Mouse (Mus musculus) MEL (cell line): ENCODE results near the gene Slc4a1. TPM values are rescaled to one million over a fixed set of nuclear protein-coding genes. Genes with fewer than 3 reads are reported as not detected.

Source experiments
- DNase-seq: peaks from one replicate; pipeline ENCODE4 v3.0.0; 2011; ENCODE audit warnings: low read depth, low spot score
- H3K27ac ChIP-seq: 2 replicates; pipeline ENCODE4 v1.5.1; 2012; ENCODE audit warnings: low read depth, mild to moderate bottlenecking, control low read depth, low read length, moderate library complexity; ENCODE audit not compliant: control insufficient read depth
- H3K27me3 ChIP-seq, 2 experiments: fragments of 150-350 bp in 1 of 2; sonication (generic) in 1 of 2; 2 replicates each; pipeline ENCODE4 v1.6.1; 2012; ENCODE audit warnings: low read length in 2 of 2, mild to moderate bottlenecking in 2 of 2, improper control_type of control experiment in 1 of 2, moderate library complexity in 1 of 2; ENCODE audit not compliant: insufficient read depth in 2 of 2, control insufficient read depth in 1 of 2
- H3K36me3 ChIP-seq, 2 experiments: 2 replicates each; pipeline ENCODE4 v1.6.1; 2012 to 2014; ENCODE audit warnings: low read length in 2 of 2, improper control_type of control experiment in 1 of 2, inconsistent platforms in 1 of 2, mild to moderate bottlenecking in 1 of 2; ENCODE audit not compliant: insufficient read depth in 2 of 2, control insufficient read depth in 1 of 2
- H3K4me1 ChIP-seq, 2 experiments: fragments of 150-350 bp in 1 of 2; sonication (generic) in 1 of 2; 2 replicates each; pipeline ENCODE4 v1.6.1; 2012; ENCODE audit warnings: low read length in 2 of 2, improper control_type of control experiment in 1 of 2, mild to moderate bottlenecking in 1 of 2; ENCODE audit not compliant: insufficient read depth in 2 of 2, control insufficient read depth in 1 of 2
- H3K4me3 ChIP-seq, 2 experiments: fragments of 150-350 bp in 1 of 2; sonication (generic) in 1 of 2; 2 replicates each; pipeline ENCODE4 v1.5.1; 2012; ENCODE audit warnings: low read depth in 2 of 2, low read length in 2 of 2, mild to moderate bottlenecking in 2 of 2, moderate library complexity in 2 of 2, control low read depth in 1 of 2, improper control_type of control experiment in 1 of 2; ENCODE audit not compliant: control insufficient read depth in 1 of 2, insufficient read depth in 1 of 2
- H3K79me2 ChIP-seq: 2 replicates; pipeline ENCODE4 v1.6.1; 2012; ENCODE audit warnings: mild to moderate bottlenecking, low read length, moderate library complexity; ENCODE audit not compliant: control insufficient read depth, poor library complexity, insufficient read depth
- H3K9ac ChIP-seq: 2 replicates; pipeline ENCODE4 v1.6.1; 2012; ENCODE audit warnings: low read depth, mild to moderate bottlenecking, control low read depth, low read length, moderate library complexity; ENCODE audit not compliant: control insufficient read depth, poor library complexity, severe bottlenecking
- H3K9me3 ChIP-seq: fragments of 150-350 bp; sonication (generic); replicated peaks from 2 replicates; pipeline ENCODE4 v1.6.1; 2012; ENCODE audit warnings: mild to moderate bottlenecking, low read length, improper control_type of control experiment, moderate library complexity; ENCODE audit not compliant: insufficient read depth
- BHLHE40 ChIP-seq: IDR thresholded peaks from 2 replicates; pipeline ENCODE4 v1.6.1; 2012; ENCODE audit warnings: low read depth, mild to moderate bottlenecking, inconsistent platforms, low read length, improper control_type of control experiment, borderline replicate concordance
- CHD2 ChIP-seq: IDR thresholded peaks from 2 replicates; pipeline ENCODE4 v1.6.1; 2011; ENCODE audit warnings: low read length, improper control_type of control experiment
- ELF1 ChIP-seq: IDR thresholded peaks from 2 replicates; pipeline ENCODE4 v1.6.1; 2014; ENCODE audit warnings: low read depth, mild to moderate bottlenecking, inconsistent platforms, low read length, improper control_type of control experiment, moderate library complexity
- EP300 ChIP-seq, 2 experiments: IDR thresholded peaks; 2 replicates each; pipeline ENCODE4 v1.6.1; 2011; ENCODE audit warnings: improper control_type of control experiment in 2 of 2, low read length in 2 of 2, low read depth in 1 of 2, mild to moderate bottlenecking in 1 of 2
- ETS1 ChIP-seq: IDR thresholded peaks from 2 replicates; pipeline ENCODE4 v1.6.1; 2012; ENCODE audit warnings: low read depth, mild to moderate bottlenecking, inconsistent platforms, low read length, improper control_type of control experiment, moderate library complexity
- GABPA ChIP-seq: IDR thresholded peaks from 2 replicates; pipeline ENCODE4 v1.6.1; 2012; ENCODE audit warnings: low read depth, mild to moderate bottlenecking, inconsistent platforms, low read length, improper control_type of control experiment, moderate library complexity
- GATA1 ChIP-seq: IDR thresholded peaks from 2 replicates; pipeline ENCODE4 v1.6.1; 2011; ENCODE audit warnings: low read depth, low read length, improper control_type of control experiment
- HCFC1 ChIP-seq: IDR thresholded peaks from 2 replicates; pipeline ENCODE4 v1.6.1; 2012; ENCODE audit warnings: low read depth, mild to moderate bottlenecking, inconsistent platforms, low read length, improper control_type of control experiment, moderate library complexity
- JUND ChIP-seq: IDR thresholded peaks from 2 replicates; pipeline ENCODE4 v1.6.1; 2011; ENCODE audit warnings: low read depth, mild to moderate bottlenecking, improper control_type of control experiment, low read length
- KAT2A ChIP-seq: conservative IDR thresholded peaks from 2 replicates; pipeline ENCODE4 v1.6.1; 2012; ENCODE audit warnings: low read depth, low read length, improper control_type of control experiment, inconsistent platforms
- MAFK ChIP-seq: IDR thresholded peaks from 2 replicates; pipeline ENCODE4 v1.6.1; 2011; ENCODE audit warnings: low read depth, mild to moderate bottlenecking, low read length, improper control_type of control experiment, borderline replicate concordance
- MAX ChIP-seq: IDR thresholded peaks from 2 replicates; pipeline ENCODE4 v1.6.1; 2011; ENCODE audit warnings: low read length, improper control_type of control experiment
- MAZ ChIP-seq: IDR thresholded peaks from 2 replicates; pipeline ENCODE4 v1.6.1; 2012; ENCODE audit warnings: low read depth, mild to moderate bottlenecking, inconsistent platforms, low read length, improper control_type of control experiment
- MEF2A ChIP-seq: IDR thresholded peaks from 2 replicates; pipeline ENCODE4 v1.6.1; 2014; ENCODE audit warnings: low read depth, mild to moderate bottlenecking, inconsistent platforms, low read length, improper control_type of control experiment; ENCODE audit not compliant: poor library complexity, insufficient replicate concordance, severe bottlenecking; ENCODE audit errors: extremely low read depth
- MXI1 ChIP-seq: IDR thresholded peaks from 2 replicates; pipeline ENCODE4 v1.6.1; 2011; ENCODE audit warnings: mild to moderate bottlenecking, low read depth, low read length, improper control_type of control experiment
- MYB ChIP-seq: IDR thresholded peaks from 2 replicates; pipeline ENCODE4 v1.6.1; 2011; ENCODE audit warnings: mild to moderate bottlenecking, low read depth, low read length, improper control_type of control experiment
- MYC ChIP-seq: IDR thresholded peaks from 2 replicates; pipeline ENCODE4 v1.6.1; 2011; ENCODE audit warnings: low read depth, mild to moderate bottlenecking, low read length, improper control_type of control experiment, moderate library complexity
- NELFE ChIP-seq: IDR thresholded peaks from 2 replicates; pipeline ENCODE4 v1.6.1; 2011; ENCODE audit warnings: low read depth, low read length, improper control_type of control experiment
- NRF1 ChIP-seq: IDR thresholded peaks from 2 replicates; pipeline ENCODE4 v1.6.1; 2014; ENCODE audit warnings: low read depth, mild to moderate bottlenecking, inconsistent platforms, low read length, improper control_type of control experiment, moderate library complexity; ENCODE audit not compliant: poor library complexity, insufficient read depth, severe bottlenecking
- POLR2A ChIP-seq, 2 experiments: IDR thresholded peaks; 2 replicates each; pipeline ENCODE4 v1.6.1; 2011 to 2012; ENCODE audit warnings: low read length in 2 of 2, mild to moderate bottlenecking in 2 of 2, control low read depth in 1 of 2, improper control_type of control experiment in 1 of 2, low read depth in 1 of 2, moderate library complexity in 1 of 2; ENCODE audit not compliant: control insufficient read depth in 1 of 2, insufficient read depth in 1 of 2, poor library complexity in 1 of 2
- POLR2AphosphoS2 ChIP-seq: IDR thresholded peaks from 2 replicates; pipeline ENCODE4 v1.6.1; 2011; ENCODE audit warnings: low read length, improper control_type of control experiment
- POLR2AphosphoS5 ChIP-seq: IDR thresholded peaks from 2 replicates; pipeline ENCODE4 v1.6.1; 2012; ENCODE audit warnings: low read depth, borderline replicate concordance, mild to moderate bottlenecking, inconsistent platforms, low read length, moderate library complexity, mixed read lengths
- RAD21 ChIP-seq: IDR thresholded peaks from 2 replicates; pipeline ENCODE4 v1.6.1; 2011; ENCODE audit warnings: mild to moderate bottlenecking, low read depth, low read length, improper control_type of control experiment
- SIN3A ChIP-seq: IDR thresholded peaks from 2 replicates; pipeline ENCODE4 v1.6.1; 2012; ENCODE audit warnings: low read length, improper control_type of control experiment, inconsistent platforms
- TBP ChIP-seq: IDR thresholded peaks from 2 replicates; pipeline ENCODE4 v1.8.0; 2011; ENCODE audit warnings: low read depth, low read length, improper control_type of control experiment
- TCF12 ChIP-seq: IDR thresholded peaks from 2 replicates; pipeline ENCODE4 v1.6.1; 2014; ENCODE audit warnings: low read depth, mild to moderate bottlenecking, inconsistent platforms, low read length, improper control_type of control experiment, moderate library complexity
- UBTF ChIP-seq: IDR thresholded peaks from 2 replicates; pipeline ENCODE4 v1.6.1; 2012; ENCODE audit warnings: low read depth, mild to moderate bottlenecking, inconsistent platforms, low read length, improper control_type of control experiment, moderate library complexity, borderline replicate concordance; ENCODE audit not compliant: insufficient read depth
- USF2 ChIP-seq, 2 experiments: IDR thresholded peaks; 2 replicates each; pipeline ENCODE4 v1.6.1; 2011 to 2012; ENCODE audit warnings: improper control_type of control experiment in 2 of 2, low read length in 2 of 2, borderline replicate concordance in 1 of 2, inconsistent platforms in 1 of 2, low read depth in 1 of 2, mild to moderate bottlenecking in 1 of 2; ENCODE audit not compliant: insufficient read depth in 1 of 2
- ZC3H11A ChIP-seq: IDR thresholded peaks from 2 replicates; pipeline ENCODE4 v1.6.1; 2012; ENCODE audit warnings: low read depth, mild to moderate bottlenecking, inconsistent platforms, low read length, improper control_type of control experiment
- ZKSCAN1 ChIP-seq: IDR thresholded peaks from 2 replicates; pipeline ENCODE4 v1.6.1; 2012; ENCODE audit warnings: low read depth, mild to moderate bottlenecking, inconsistent platforms, low read length, improper control_type of control experiment, moderate library complexity
- ZMIZ1 ChIP-seq: IDR thresholded peaks from 2 replicates; pipeline ENCODE4 v1.6.1; 2012; ENCODE audit warnings: low read depth, mild to moderate bottlenecking, inconsistent platforms, low read length, improper control_type of control experiment, moderate library complexity
- ZNF384 ChIP-seq: IDR thresholded peaks from 2 replicates; pipeline ENCODE4 v1.6.1; 2012; ENCODE audit warnings: low read depth, mild to moderate bottlenecking, inconsistent platforms, low read length, improper control_type of control experiment
- polyA plus RNA-seq, 2 experiments: library from polyadenylated mRNA; stranded (reverse) in 1 of 2; unstranded in 1 of 2; fragments of >175 nt in 1 of 2; fragments of >200 nt in 1 of 2; gene quantifications; 2 replicates each; pipeline versions ENCODE4 v1.2.1 to v1.2.4; 2012; ENCODE audit warnings: low replicate concordance in 2 of 2, low read depth in 1 of 2; ENCODE audit not compliant: insufficient read length in 2 of 2, insufficient read depth in 1 of 2, missing spikeins in 1 of 2
- total RNA-seq: library from RNA; depleted of rRNA; stranded (reverse); fragments of 300-350 nt; gene quantifications from 2 replicates; pipeline ENCODE4 v1.2.3, GENCODE M21; 2012

Slc4a1 gene
- total and polyA plus RNA-seq, 3 experiments, result 0.23 to 0.35 TPM; not detected in 1

DNA sequence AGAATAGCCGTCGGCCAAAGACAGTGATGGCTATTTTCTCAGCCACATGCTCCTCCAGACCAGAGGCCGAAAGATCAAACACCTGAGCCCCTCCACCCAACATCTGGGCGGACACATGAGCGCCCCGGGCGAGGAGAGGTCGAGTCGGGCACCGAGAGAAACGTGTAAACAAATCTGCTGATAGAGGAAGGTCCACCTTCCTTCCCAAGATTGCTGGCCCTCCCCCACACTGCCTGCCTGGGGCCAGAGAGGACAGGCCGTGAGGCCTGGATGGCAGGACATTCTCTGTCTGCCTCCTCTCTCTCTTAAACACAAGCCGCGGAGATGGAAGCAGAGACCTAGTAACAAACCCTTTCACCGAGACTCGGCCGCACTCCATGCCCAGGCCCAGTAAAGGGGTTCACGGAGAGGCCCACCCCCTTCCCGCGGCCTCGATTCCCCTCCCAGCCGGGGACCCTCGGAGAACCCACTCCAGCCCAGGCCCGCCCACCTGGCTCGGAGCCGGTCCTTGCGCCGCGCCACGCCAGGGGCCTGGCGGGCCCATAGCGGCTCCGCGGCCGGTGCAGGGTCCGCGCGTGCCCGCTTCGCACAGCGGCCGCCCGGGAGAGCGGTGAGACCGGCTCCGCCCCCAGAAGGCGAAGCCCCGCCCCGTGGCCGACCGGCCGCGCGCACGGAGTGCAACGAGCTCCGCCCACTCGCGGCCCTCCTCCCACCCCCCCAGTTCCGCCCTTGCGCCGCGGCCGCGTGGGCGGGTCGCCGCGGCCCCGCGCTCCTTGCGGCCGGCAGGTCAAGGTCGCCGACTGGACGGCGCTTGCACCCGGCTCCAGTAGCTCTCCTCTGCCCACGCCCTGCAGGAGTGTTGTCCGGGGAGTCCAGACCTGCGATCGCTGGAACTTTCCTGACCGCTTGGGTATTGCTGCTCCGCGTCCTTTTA is 41.2 kb upstream of the Slc4a1 start:
- peaks cover 0 to 14% of the 10 kb centered on the region in 2 experiments; a peak in 2 of 4 replicates for H3K36me3 ChIP-seq
- H3K4me1 ChIP-seq, result peaks cover 11 to 22% of the 10 kb centered on the region in 2 experiments
- no peaks in the 10 kb centered on the region for H3K27me3 ChIP-seq
- peak overlapping the region; percentile 87 for H3K9ac ChIP-seq
- DNase-seq, result peak; percentile 93
- TF ChIP-seq CHD2 (no peak), TCF12 (peak; percentile 84), ZNF384 (0 out of 2 replicates have a peak, but pooled peaks have one; percentile 20), HCFC1 (peak; percentile 58; the same call in 1 of the 2 replicates), ZKSCAN1 (no peak), POLR2A (IDR thresholded peaks at IDR 0.05; ENCODE audit: control insufficient read depth in 1 of 2, insufficient read depth in 1 of 2, low read depth in 1 of 2, low read length in 2 of 2, poor library complexity in 1 of 2) (peak; percentile 52 to 79; a peak in 2 of 4 replicates), KAT2A (no peak; the same call in 1 of the 2 replicates), MAX (no peak; the same call in 1 of the 2 replicates), UBTF (peak; percentile 74; the same call in 1 of the 2 replicates), MYB (no peak), ELF1 (peak; percentile 70), TBP (no peak), GATA1 (no peak), SIN3A (peak; percentile 65), MYC (peak; percentile 64), ZMIZ1 (peak; percentile 88), MAFK (no peak), NELFE (peak; percentile 85), POLR2AphosphoS2 (no peak; the same call in 1 of the 2 replicates), RAD21 (no peak), BHLHE40 (no peak), USF2 (IDR thresholded peaks at IDR 0.05; ENCODE audit: borderline replicate concordance in 1 of 2, insufficient read depth in 1 of 2, low read depth in 1 of 2, low read length in 2 of 2) (no peak), POLR2AphosphoS5 (no peak), GABPA (no peak), NRF1 (0 out of 2 replicates have a peak, but pooled peaks have one; percentile 43), MAZ (peak; percentile 86; the same call in 1 of the 2 replicates), MEF2A (no peak), JUND (no peak), MXI1 (peak; percentile 77), EP300 (IDR thresholded peaks at IDR 0.05; ENCODE audit: low read depth in 1 of 2, low read length in 2 of 2) (peak; percentile 29 to 48; a peak in 2 of 4 replicates), ETS1 (no peak), ZC3H11A (no peak)
- peaks cover 19% of the 10 kb centered on the region for H3K79me2 ChIP-seq
- no peaks in the 10 kb centered on the region for H3K9me3 ChIP-seq
- H3K27ac ChIP-seq, result peak overlapping the region; percentile 97
- H3K4me3 ChIP-seq, result peak overlapping the region; percentile 80 to 92
